ENCODE assay signal across 12 mouse cellular contexts in genomic region chr8:84388773-84389172, GRCm38 (mm10). TPM values are rescaled to one million over a fixed set of nuclear protein-coding genes. Genes with fewer than 3 reads are reported as not detected.
A peak's percentile ranks its signal among the peaks of the same experiment; 100 is the strongest.
DNase-seq lines count a peak whose midpoint lies in the region; ATAC-seq and TF ChIP-seq lines count a peak whose summit lies in the region.
"Had no signal": no experiment of that assay in that cellular context is flagged by ENCODE, and none has a peak within 500 bp of the region (broad histone marks: within the 10 kb centered on the region; RNA-seq: fewer than 3 reads in every experiment).

No protein-coding gene starts in this region.

- peaks cover 9% of the 10 kb centered on the region; the same call in 1 of the 2 replicates for H3K4me1 ChIP-seq in heart, embryonic 12.5 days (replicated peaks)
- no peaks in the 10 kb centered on the region for H3K4me1 ChIP-seq in intestine, postnatal 0 days (replicated peaks; ENCODE audit: control insufficient read depth, insufficient read depth, low read length)
- peaks cover 12% of the 10 kb centered on the region for H3K4me1 ChIP-seq in stomach, embryonic 16.5 days (ENCODE audit: control insufficient read depth, insufficient read depth, low read length)
- H3K4me1 ChIP-seq: liver, embryonic 13.5 days had no signal

- ATAC-seq in heart, embryonic 12.5 days (ENCODE audit: insufficient number of reproducible peaks, low FRiP score) = no peak
- no peak for ATAC-seq in intestine, postnatal 0 days
- peak; percentile 85 for ATAC-seq in stomach, embryonic 16.5 days (ENCODE audit: insufficient read depth, low FRiP score)

- H3K9ac ChIP-seq in heart, embryonic 12.5 days = no peak overlapping the region
- no peak overlapping the region for H3K9ac ChIP-seq in intestine, postnatal 0 days (ENCODE audit: low read depth, low read length)
- no peak overlapping the region for H3K9ac ChIP-seq in stomach, embryonic 16.5 days (ENCODE audit: low read length)
- H3K9ac ChIP-seq: liver, embryonic 13.5 days had no signal

- DNase-seq in heart, postnatal 10 days = peak; percentile 38 to 57
- DNase-seq in kidney, postnatal 10 days = peak; percentile 56
- no peak for DNase-seq in adrenal gland, adult 2 months
- no peak for DNase-seq in thymus, postnatal 36 days
- DNase-seq: adrenal gland, postnatal 25 days; cerebellum, adult 11 months; liver, embryonic 13.5 days; thymus, postnatal 25 days had no signal

- no peak for TF ChIP-seq CTCF in intestine, postnatal 0 days (IDR thresholded peaks at IDR 0.05; ENCODE audit: low read depth)

- 0 out of 2 replicates have a peak, but pooled peaks cover 2% of the 10 kb centered on the region for H3K9me3 ChIP-seq in heart, embryonic 12.5 days (replicated peaks)
- no peaks in the 10 kb centered on the region for H3K9me3 ChIP-seq in intestine, postnatal 0 days (ENCODE audit: control insufficient read depth)
- no peaks in the 10 kb centered on the region for H3K9me3 ChIP-seq in stomach, embryonic 16.5 days (replicated peaks; ENCODE audit: control insufficient read depth, low read length)
- H3K9me3 ChIP-seq: liver, embryonic 13.5 days had no signal

- no peaks in the 10 kb centered on the region for H3K27me3 ChIP-seq in heart, embryonic 12.5 days (replicated peaks)
- no peaks in the 10 kb centered on the region for H3K27me3 ChIP-seq in intestine, postnatal 0 days (replicated peaks; ENCODE audit: control insufficient read depth, insufficient read depth, low read length)
- H3K27me3 ChIP-seq in stomach, embryonic 16.5 days (ENCODE audit: control insufficient read depth, insufficient read depth, low read length) = no peaks in the 10 kb centered on the region
- H3K27me3 ChIP-seq: liver, embryonic 13.5 days had no signal

- no peak overlapping the region for H3K27ac ChIP-seq in heart, embryonic 12.5 days (ENCODE audit: poor library complexity, severe bottlenecking)
- peak overlapping the region; percentile 47; the same call in 1 of the 2 replicates for H3K27ac ChIP-seq in intestine, postnatal 0 days (ENCODE audit: low read depth, low read length)
- H3K27ac ChIP-seq in stomach, embryonic 16.5 days (ENCODE audit: low read length) = peak overlapping the region; percentile 21; the same call in 1 of the 2 replicates
- H3K27ac ChIP-seq: liver, embryonic 13.5 days had no signal

- no peak overlapping the region for H3K4me3 ChIP-seq in heart, embryonic 12.5 days
- H3K4me3 ChIP-seq in intestine, postnatal 0 days (ENCODE audit: low read depth, low read length) = no peak overlapping the region
- no peak overlapping the region for H3K4me3 ChIP-seq in stomach, embryonic 16.5 days (replicated peaks; ENCODE audit: low read length)
- H3K4me3 ChIP-seq: liver, embryonic 13.5 days had no signal

- H3K36me3 ChIP-seq in heart, embryonic 12.5 days = no peaks in the 10 kb centered on the region
- no peaks in the 10 kb centered on the region for H3K36me3 ChIP-seq in intestine, postnatal 0 days (ENCODE audit: control insufficient read depth, insufficient read depth)
- H3K36me3 ChIP-seq in stomach, embryonic 16.5 days (ENCODE audit: control insufficient read depth, insufficient read depth, low read length) = no peaks in the 10 kb centered on the region
- H3K36me3 ChIP-seq: liver, embryonic 13.5 days had no signal

- H3K4me2 ChIP-seq in heart, embryonic 12.5 days = no peak overlapping the region
- no peak overlapping the region for H3K4me2 ChIP-seq in intestine, postnatal 0 days (replicated peaks; ENCODE audit: low read depth)
- H3K4me2 ChIP-seq in stomach, embryonic 16.5 days (ENCODE audit: low read depth, low read length) = no peak overlapping the region
- H3K4me2 ChIP-seq: liver, embryonic 13.5 days; midbrain, embryonic 11.5 days had no signal

- 58% methylated on average over 9 of the region's 9 CpGs for WGBS in heart, embryonic 12.5 days
- WGBS in intestine, postnatal 0 days = 36% methylated on average over 9 of the region's 9 CpGs
- WGBS in stomach, embryonic 16.5 days = 26% methylated on average over 9 of the region's 9 CpGs

- intact Hi-C loops in heart, postnatal 10 days (cut with DNase I) = no loop called here

RNA-seq across cellular contexts. Expression of gene Cacna1a, which starts 0.5 kb away (rescaled TPM):
- 1 to 10 TPM; 6.1 to 6.5 TPM for total RNA-seq in heart, postnatal 10 days (2021)
- 9.2 and 9.4 TPM in 2 replicates for polyA plus RNA-seq in heart, embryonic 12.5 days (2016; fragmentation: Nextera tagmentation; extraction: Ambion mirVana)
- 2.4 and 2.8 TPM in 2 replicates for polyA plus RNA-seq in intestine, postnatal 0 days (2015; fragmentation: Nextera tagmentation; extraction: Ambion mirVana)
- 2.0 and 2.2 TPM in 2 replicates for polyA plus RNA-seq in stomach, embryonic 16.5 days (2015; fragmentation: Nextera tagmentation; extraction: Ambion mirVana)
- 1 to 10 TPM; 5.6 to 7.8 TPM for total RNA-seq in adrenal gland, adult 2 months (2021)
- polyA plus RNA-seq in adrenal gland, adult 2 months (2012; rRNA removed) = 28.8 and 41.6 TPM in 2 replicates

Comparison
In these comparisons a context has a peak if more than half of its experiments do, and no peak if none do; other contexts are left out.
1. DNase-seq: peak in heart, postnatal 10 days (2 of 2) and kidney, postnatal 10 days (single experiment); none in adrenal gland, adult 2 months (single experiment) and thymus, postnatal 36 days (0 of 2).